Mouse (Mus musculus) kidney, adult 2 months (tissue): Measurements from ENCODE around the gene Pgd.

Experiments used
- CTCF ChIP-seq: fragments of 200-500 bp; conservative IDR thresholded peaks from 2 replicates; pipeline ENCODE4 v1.5.1; 2011; ENCODE audit warnings: low read depth, mild to moderate bottlenecking, control low read depth, low read length, moderate library complexity, mixed read lengths; ENCODE audit not compliant: insufficient read depth, insufficient read length
- POLR2A ChIP-seq: fragments of 200-500 bp; IDR thresholded peaks from one replicate; pipeline ENCODE4 v1.6.1; 2011; ENCODE audit warnings: low read depth, low read length, control low read depth

DNA sequence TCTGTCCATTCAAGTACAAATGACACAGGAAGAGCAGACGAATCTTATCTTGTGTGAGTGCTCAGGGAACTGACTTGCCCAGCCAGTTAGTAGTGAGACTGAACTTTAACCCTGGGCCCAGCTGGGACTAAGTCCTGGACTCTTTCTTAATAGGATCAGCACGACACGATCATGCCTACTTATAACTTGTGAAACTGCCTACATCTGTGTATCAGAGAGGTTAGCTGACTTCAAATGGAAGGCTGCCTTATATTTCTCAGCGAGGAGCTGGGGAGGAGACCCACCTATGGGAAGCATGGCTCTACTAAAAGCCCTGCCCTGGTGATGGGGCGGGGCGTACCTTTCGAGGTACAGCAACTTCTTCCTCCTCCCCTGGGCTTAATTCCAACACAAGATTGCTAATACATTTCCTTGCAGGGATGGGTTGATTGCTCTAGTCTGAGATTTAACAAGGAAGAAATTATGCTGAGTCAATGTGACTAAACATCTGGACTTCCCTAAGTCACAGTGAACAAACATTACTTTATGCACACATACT lies 3.9 kb upstream of the Pgd start:
- no peak for TF ChIP-seq CTCF
- no peak for TF ChIP-seq POLR2A
